Mouse (Mus musculus) ovary, adult 10 weeks (tissue): Measurements from ENCODE around the gene Olfr1157. TPM values are rescaled to one million over a fixed set of nuclear protein-coding genes. Genes with fewer than 3 reads are reported as not detected.

Experiments used
- polyA plus RNA-seq: library from polyadenylated mRNA; stranded (reverse); fragments of 350-450 nt; fragmentation: Illumina TruSeq; extraction: RNeasy Lipid Tissue Mini Kit (QIAGEN cat#74804); gene quantifications from one replicate; pipeline ENCODE4 v1.2.3, GENCODE M21; 2014

The Olfr1157 gene
- not detected for polyA plus RNA-seq

GRCm38 (mm10) chr2:87968199-87968598 lies at the start of gene Olfr1157:
Gene Olfr1157 (minus strand): TSS chr2:87968299.

GRCm38 (mm10) chr2:88007515-88008318 lies 39.6 kb upstream of the Olfr1157 start, which contains the start of gene Olfr1160:
Gene Olfr1160 (minus strand): TSS chr2:88008268.

GRCm38 (mm10) chr2:87989813-87990212 lies 21.7 kb upstream of the Olfr1157 start, which contains the start of gene Olfr1158:
Gene Olfr1158 (plus strand): TSS chr2:87990113.

GRCm38 (mm10) chr2:87974563-87974962 lies 6.5 kb upstream of the Olfr1157 start, which contains the start of gene Olfr74:
Gene Olfr74 (minus strand): TSS chr2:87974663.

GRCm38 (mm10) chr2:87953000-87953399 lies 15.1 kb downstream of the Olfr1157 start, which contains the start of gene Olfr1156:
Gene Olfr1156 (minus strand): TSS chr2:87953100.

GRCm38 (mm10) chr2:87945037-87945436 lies 23.1 kb downstream of the Olfr1157 start, which contains the start of gene Olfr1155:
Gene Olfr1155 (minus strand): TSS chr2:87945137.

Other genes with a start within 250 kb of the Olfr1157 start
- gene Olfr1138, start 228.3 kb downstream of the Olfr1157 start, polyA plus RNA-seq = not detected
- not detected for gene Olfr1140, start 224.5 kb downstream of the Olfr1157 start, polyA plus RNA-seq
- not detected for gene Olfr1141, start 214.3 kb downstream of the Olfr1157 start, polyA plus RNA-seq
- not detected for gene Olfr152, start 188.8 kb downstream of the Olfr1157 start, polyA plus RNA-seq
- gene Olfr1143, start 167.7 kb downstream of the Olfr1157 start, polyA plus RNA-seq = not detected
- not detected for gene Olfr1145, start 158.5 kb downstream of the Olfr1157 start, polyA plus RNA-seq
- gene Olfr1148, start 137.8 kb downstream of the Olfr1157 start, polyA plus RNA-seq = not detected
- not detected for gene Olfr1150-ps1, start 124.3 kb downstream of the Olfr1157 start, polyA plus RNA-seq
- gene Olfr1151, start 112.4 kb downstream of the Olfr1157 start, polyA plus RNA-seq = not detected
- not detected for gene Olfr1152, start 101.8 kb downstream of the Olfr1157 start, polyA plus RNA-seq
- gene Olfr1153, start 73.3 kb downstream of the Olfr1157 start, polyA plus RNA-seq = not detected
- gene Olfr1154, start 63.1 kb downstream of the Olfr1157 start, polyA plus RNA-seq = not detected
- gene Olfr1155, start 23.2 kb downstream of the Olfr1157 start, polyA plus RNA-seq = not detected
- not detected for gene Olfr1156, start 15.2 kb downstream of the Olfr1157 start, polyA plus RNA-seq
- gene Olfr74, start 6.4 kb upstream of the Olfr1157 start, polyA plus RNA-seq = not detected
- gene Olfr1158, start 21.8 kb upstream of the Olfr1157 start, polyA plus RNA-seq = not detected
- gene Olfr1160, start 40.0 kb upstream of the Olfr1157 start, polyA plus RNA-seq = not detected
- not detected for gene Olfr1161, start 54.5 kb upstream of the Olfr1157 start, polyA plus RNA-seq
- not detected for gene Olfr73, start 69.4 kb upstream of the Olfr1157 start, polyA plus RNA-seq
- not detected for gene Olfr1162, start 82.8 kb upstream of the Olfr1157 start, polyA plus RNA-seq
- not detected for gene Olfr1163, start 103.5 kb upstream of the Olfr1157 start, polyA plus RNA-seq
- gene Olfr1164, start 125.7 kb upstream of the Olfr1157 start, polyA plus RNA-seq = not detected
- gene Olfr1166, start 160.0 kb upstream of the Olfr1157 start, polyA plus RNA-seq = not detected
- not detected for gene Olfr1167, start 186.9 kb upstream of the Olfr1157 start, polyA plus RNA-seq
- gene Olfr1168, start 213.6 kb upstream of the Olfr1157 start, polyA plus RNA-seq = not detected